Mouse (Mus musculus): ENCODE results near the gene Lag3. TPM values are rescaled to one million over a fixed set of nuclear protein-coding genes. Genes with fewer than 3 reads are reported as not detected.

Lag3 gene
- polyA plus RNA-seq, 1 experiment from 2014 or later = 2.6 TPM

DNA sequence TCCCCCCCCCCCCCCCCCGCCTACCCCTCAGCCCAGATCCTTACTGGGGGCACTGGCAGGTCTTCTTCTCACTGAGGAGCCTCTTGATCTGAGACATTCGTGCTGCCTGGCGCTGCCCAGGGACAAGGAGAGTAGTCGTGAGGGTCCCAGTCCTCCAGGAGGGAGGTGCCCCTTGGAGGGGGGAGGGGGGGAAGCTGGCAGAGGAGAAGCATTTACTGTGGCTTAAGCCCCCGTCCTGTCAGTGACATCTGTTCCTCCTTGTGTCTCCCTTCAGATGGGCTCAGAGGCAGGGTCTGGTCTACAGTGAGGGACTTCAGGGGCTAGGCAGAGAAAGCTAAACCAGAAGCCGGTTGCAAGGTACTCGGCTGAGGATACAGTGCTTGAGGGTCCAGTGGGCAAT lies 44.9 kb downstream of the Lag3 start:
- Histone ChIP-seq H3K27me3 (ENCODE audit: control insufficient read depth, insufficient read depth, low read length) (no peaks in the 10 kb centered on the region), H3K9me3 (ENCODE audit: control insufficient read depth, low read length) (no peaks in the 10 kb centered on the region), H3K36me3 (ENCODE audit: control insufficient read depth, insufficient read depth, low read length) (no peaks in the 10 kb centered on the region), H3K27ac (ENCODE audit: low read depth, low read length) (no peak overlapping the region), H3K4me1 (ENCODE audit: control insufficient read depth, insufficient read depth, low read length) (peaks cover 28% of the 10 kb centered on the region), H3K9ac (replicated peaks; ENCODE audit: low read depth, low read length) (no peak overlapping the region), H3K4me2 (ENCODE audit: low read depth, low read length) (no peak overlapping the region), H3K4me3 (ENCODE audit: low read depth, low read length) (no peak overlapping the region)
- ATAC-seq (ENCODE audit: low read depth) = no peak
- WGBS = 69% methylated on average over 6 of the region's 7 CpGs

DNA sequence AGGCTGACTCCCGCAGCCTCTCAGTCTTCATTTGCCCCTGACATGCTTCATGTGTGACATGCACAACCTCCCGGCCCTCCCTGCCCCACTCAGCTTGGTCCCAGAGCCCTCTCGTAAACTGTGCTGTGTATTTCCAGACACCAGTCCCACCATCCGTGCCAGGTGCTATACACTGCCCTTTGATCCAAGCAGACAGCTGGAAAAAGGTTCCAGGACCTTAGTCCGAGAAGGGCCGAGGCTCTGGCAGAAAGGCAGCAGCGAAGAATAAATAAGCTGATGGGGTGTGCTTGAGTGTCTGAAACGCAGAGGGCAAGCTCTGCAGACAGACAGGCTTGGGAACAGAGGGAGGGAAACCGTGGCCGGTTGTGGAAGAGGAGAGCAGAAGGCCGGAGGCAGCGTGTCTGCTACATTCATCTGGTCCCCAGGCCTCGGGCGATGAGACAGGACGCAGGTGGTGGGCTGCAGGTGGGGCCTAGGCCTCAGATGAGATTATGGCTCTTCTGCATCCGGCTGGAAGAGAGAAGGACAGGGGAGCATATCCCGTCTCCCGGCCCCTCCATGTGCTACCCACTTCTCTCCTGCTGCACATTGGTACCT lies 45.6 kb downstream of the Lag3 start:
- peaks cover 35% of the 10 kb centered on the region for H3K4me1 ChIP-seq (ENCODE audit: control insufficient read depth, insufficient read depth, low read length)
- H3K4me2 ChIP-seq (ENCODE audit: low read depth, low read length) = no peak overlapping the region

DNA sequence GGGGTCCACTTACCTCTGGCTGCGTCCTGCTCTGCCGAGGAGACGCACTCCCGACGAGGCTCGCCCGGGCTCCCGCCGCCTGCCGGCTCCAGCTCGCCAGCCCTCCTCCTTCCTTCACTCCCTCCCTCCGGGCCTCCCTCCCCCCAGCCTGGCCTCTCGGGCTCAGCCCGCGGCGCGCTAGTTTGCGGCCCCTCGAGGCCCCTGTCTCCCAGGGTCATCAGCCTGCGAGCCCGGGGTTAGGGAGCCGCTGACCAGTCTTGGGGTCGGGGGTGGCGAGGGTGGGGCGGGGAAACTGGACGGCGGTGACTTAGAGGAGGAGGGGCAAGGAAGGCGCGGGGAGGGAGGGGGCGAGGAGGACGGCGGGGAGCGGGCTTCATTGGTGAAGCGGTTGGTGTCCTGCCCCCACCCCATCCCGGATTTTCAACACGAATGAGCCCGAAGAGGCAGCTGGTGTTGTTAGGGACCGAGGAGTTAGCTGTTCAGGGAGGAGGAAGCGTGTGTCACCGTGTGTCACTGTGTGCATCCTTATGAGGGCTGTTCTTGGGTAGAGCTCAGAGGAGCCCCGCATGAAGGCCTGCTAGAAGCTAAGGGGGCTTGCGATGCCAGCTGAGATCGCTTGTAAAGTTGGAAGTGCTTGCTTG lies 47.7 kb downstream of the Lag3 start, which contains the start of gene Gpr162:
Gene Gpr162 (minus strand): TSS at position 326 of the 641 bp plus-strand sequence.
- Histone ChIP-seq H3K9ac (replicated peaks; ENCODE audit: low read depth, low read length) (peak within 1 kb of the TSS; percentile 92), H3K9me3 (ENCODE audit: control insufficient read depth, low read length) (no peaks in the 10 kb centered on the region), H3K27me3 (ENCODE audit: control insufficient read depth, insufficient read depth, low read length) (no peaks in the 10 kb centered on the region), H3K4me3 (ENCODE audit: low read depth, low read length) (peak within 1 kb of the TSS; percentile 76), H3K36me3 (ENCODE audit: control insufficient read depth, insufficient read depth, low read length) (no peaks in the 10 kb centered on the region), H3K4me2 (ENCODE audit: low read depth, low read length) (peak within 1 kb of the TSS; percentile 78), H3K4me1 (ENCODE audit: control insufficient read depth, insufficient read depth, low read length) (peaks cover 49% of the 10 kb centered on the region), H3K27ac (ENCODE audit: low read depth, low read length) (peak within 1 kb of the TSS; percentile 93)
- peak; percentile 72 for ATAC-seq (ENCODE audit: low read depth)
- WGBS = 2% methylated on average over 37 of the region's 43 CpGs

More for the DNA sequence above, 45.6 kb downstream of the Lag3 start:
- Histone ChIP-seq H3K27me3 (ENCODE audit: control insufficient read depth, insufficient read depth, low read length) (no peaks in the 10 kb centered on the region), H3K4me3 (ENCODE audit: low read depth, low read length) (no peak overlapping the region), H3K27ac (ENCODE audit: low read depth, low read length) (no peak overlapping the region), H3K9me3 (ENCODE audit: control insufficient read depth, low read length) (no peaks in the 10 kb centered on the region), H3K36me3 (ENCODE audit: control insufficient read depth, insufficient read depth, low read length) (no peaks in the 10 kb centered on the region), H3K9ac (replicated peaks; ENCODE audit: low read depth, low read length) (0 out of 2 replicates have a peak overlapping the region, but pooled peaks have one; percentile 21)
- no peak for ATAC-seq (ENCODE audit: low read depth)
- WGBS = 44% methylated on average over 18 of the region's 18 CpGs

DNA sequence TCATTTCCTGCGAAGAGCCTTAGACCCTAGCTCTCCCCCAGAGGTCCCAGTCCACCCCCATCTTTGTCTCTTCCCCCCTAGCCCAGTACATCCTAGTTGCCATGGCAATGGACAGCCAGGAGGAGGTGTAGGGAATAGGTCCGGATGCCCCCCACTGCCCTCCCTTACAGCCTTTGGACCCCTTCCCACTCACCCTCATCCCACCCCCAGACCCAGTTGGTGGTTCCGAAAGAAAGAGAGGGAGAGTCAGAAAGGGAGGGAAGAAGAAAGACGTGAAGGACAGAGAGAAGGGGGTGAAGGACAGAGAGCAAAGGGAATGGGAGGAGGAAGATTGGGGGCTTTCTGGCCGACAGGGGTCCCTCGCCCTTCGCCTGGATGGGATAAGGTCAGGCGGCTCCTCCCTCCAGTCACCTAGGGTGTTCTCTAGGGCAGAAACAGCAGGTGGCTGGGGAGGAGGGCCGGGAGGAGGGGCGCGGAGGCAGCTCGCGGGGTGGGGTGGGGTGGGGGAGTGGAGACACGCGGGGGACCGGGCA lies 48.3 kb downstream of the Lag3 start:
- peak; percentile 32 for ATAC-seq (ENCODE audit: low read depth)
- Histone ChIP-seq H3K9me3 (ENCODE audit: control insufficient read depth, low read length) (no peaks in the 10 kb centered on the region), H3K9ac (replicated peaks; ENCODE audit: low read depth, low read length) (peak overlapping the region; percentile 92), H3K36me3 (ENCODE audit: control insufficient read depth, insufficient read depth, low read length) (no peaks in the 10 kb centered on the region), H3K27me3 (ENCODE audit: control insufficient read depth, insufficient read depth, low read length) (no peaks in the 10 kb centered on the region), H3K4me3 (ENCODE audit: low read depth, low read length) (peak overlapping the region; percentile 76), H3K4me2 (ENCODE audit: low read depth, low read length) (peak overlapping the region; percentile 78), H3K27ac (ENCODE audit: low read depth, low read length) (peak overlapping the region; percentile 93), H3K4me1 (ENCODE audit: control insufficient read depth, insufficient read depth, low read length) (peaks cover 53% of the 10 kb centered on the region)
- WGBS = 0% methylated on average over 11 of the region's 16 CpGs

DNA sequence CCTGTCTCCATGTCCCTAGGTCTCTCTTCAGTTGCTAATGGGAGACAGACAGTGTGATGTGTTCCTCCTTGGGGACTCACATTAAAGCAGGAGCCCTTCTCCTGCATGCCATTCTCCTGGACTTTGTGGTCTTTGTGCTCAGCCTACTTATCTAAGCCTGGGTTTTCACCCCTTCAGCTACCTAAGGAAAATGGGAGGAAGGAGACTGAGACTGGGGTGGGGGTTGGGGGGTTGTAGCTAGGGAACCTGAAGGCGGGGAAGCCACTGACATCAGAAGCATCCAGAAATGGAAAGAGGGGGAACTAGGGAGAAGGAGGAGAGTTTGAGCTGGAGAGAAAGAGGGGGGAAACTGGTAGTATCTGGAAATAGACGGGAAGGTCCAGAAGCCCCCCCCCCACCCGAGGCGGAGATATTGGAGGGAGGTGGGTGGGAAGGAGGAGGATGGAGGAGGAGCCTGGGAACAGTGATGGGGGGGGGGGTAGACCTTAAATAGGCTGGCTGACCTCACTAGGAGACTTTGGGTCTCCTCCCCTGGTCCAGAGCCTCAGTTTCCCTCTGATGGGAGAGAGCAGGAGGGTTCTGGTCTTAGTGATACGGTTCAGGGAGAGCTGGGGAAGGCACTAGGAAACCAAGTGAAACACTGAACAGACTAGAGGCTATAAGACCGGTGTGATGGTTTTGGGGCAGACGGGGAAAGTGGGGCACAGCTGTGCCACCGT lies 48.9 kb downstream of the Lag3 start:
- Histone ChIP-seq H3K4me2 (ENCODE audit: low read depth, low read length) (peak overlapping the region; percentile 78), H3K4me1 (ENCODE audit: control insufficient read depth, insufficient read depth, low read length) (peaks cover 54% of the 10 kb centered on the region), H3K4me3 (ENCODE audit: low read depth, low read length) (peak overlapping the region; percentile 76), H3K27ac (ENCODE audit: low read depth, low read length) (peak overlapping the region; percentile 93), H3K9ac (replicated peaks; ENCODE audit: low read depth, low read length) (peak overlapping the region; percentile 92), H3K36me3 (ENCODE audit: control insufficient read depth, insufficient read depth, low read length) (no peaks in the 10 kb centered on the region), H3K27me3 (ENCODE audit: control insufficient read depth, insufficient read depth, low read length) (no peaks in the 10 kb centered on the region), H3K9me3 (ENCODE audit: control insufficient read depth, low read length) (no peaks in the 10 kb centered on the region)
- peak; percentile 1; the same call in 1 of the 2 replicates for ATAC-seq (ENCODE audit: low read depth)
- 12% methylated on average over 8 of the region's 8 CpGs for WGBS

DNA sequence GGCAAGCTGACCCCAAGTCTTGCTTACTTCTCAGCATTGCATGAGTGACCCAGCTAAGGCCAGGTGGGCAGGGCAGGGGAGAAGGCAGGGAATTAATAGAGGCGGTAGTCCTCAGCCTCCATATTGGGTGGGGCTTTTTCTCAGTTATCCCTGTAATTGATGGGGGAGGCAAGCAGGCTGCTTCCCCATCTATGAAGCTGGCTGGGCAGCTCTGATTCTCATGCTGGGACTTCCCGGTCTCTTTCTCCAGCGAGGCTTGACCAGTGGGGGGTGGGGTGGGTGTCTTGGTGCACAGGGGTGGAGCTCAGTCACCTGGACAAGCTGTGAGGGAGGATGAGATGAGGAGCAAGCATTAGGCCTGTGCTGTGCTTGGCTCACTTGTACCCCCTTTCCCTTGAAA lies 49.7 kb downstream of the Lag3 start:
- Histone ChIP-seq H3K9ac (replicated peaks; ENCODE audit: low read depth, low read length) (peak overlapping the region; percentile 32; the same call in 1 of the 2 replicates), H3K4me2 (ENCODE audit: low read depth, low read length) (peak overlapping the region; percentile 78), H3K27me3 (ENCODE audit: control insufficient read depth, insufficient read depth, low read length) (no peaks in the 10 kb centered on the region), H3K36me3 (ENCODE audit: control insufficient read depth, insufficient read depth, low read length) (no peaks in the 10 kb centered on the region), H3K4me3 (ENCODE audit: low read depth, low read length) (peak overlapping the region; percentile 76; the same call in 1 of the 2 replicates), H3K9me3 (ENCODE audit: control insufficient read depth, low read length) (no peaks in the 10 kb centered on the region), H3K27ac (ENCODE audit: low read depth, low read length) (0 out of 2 replicates have a peak overlapping the region, but pooled peaks have one; percentile 28), H3K4me1 (ENCODE audit: control insufficient read depth, insufficient read depth, low read length) (peaks cover 54% of the 10 kb centered on the region)
- no peak for ATAC-seq (ENCODE audit: low read depth)
- 36% methylated on average over 3 of the region's 3 CpGs for WGBS

DNA sequence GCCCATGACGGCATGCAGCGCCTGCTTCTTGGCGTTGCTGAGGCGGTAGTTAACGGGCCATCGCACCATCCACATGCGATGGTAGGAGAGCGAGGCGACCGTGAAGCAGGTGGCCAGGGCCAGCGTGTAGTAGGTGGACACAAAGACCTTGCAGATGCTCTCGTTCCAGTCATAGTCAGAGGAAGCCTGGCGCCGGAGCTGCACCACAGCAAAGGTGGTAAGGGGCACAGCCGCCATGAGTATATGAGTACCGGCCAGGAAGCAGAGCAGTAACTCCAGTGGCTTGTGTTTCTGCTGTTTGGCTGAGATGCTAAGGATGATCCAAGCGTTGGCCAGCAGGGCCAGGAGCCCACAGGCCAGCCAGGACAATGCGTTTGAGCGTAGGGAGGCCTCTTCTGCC lies 50.2 kb downstream of the Lag3 start:
- Histone ChIP-seq H3K4me2 (ENCODE audit: low read depth, low read length) (peak overlapping the region; percentile 16; the same call in 1 of the 2 replicates), H3K9ac (replicated peaks; ENCODE audit: low read depth, low read length) (no peak overlapping the region), H3K36me3 (ENCODE audit: control insufficient read depth, insufficient read depth, low read length) (no peaks in the 10 kb centered on the region), H3K9me3 (ENCODE audit: control insufficient read depth, low read length) (no peaks in the 10 kb centered on the region), H3K27me3 (ENCODE audit: control insufficient read depth, insufficient read depth, low read length) (no peaks in the 10 kb centered on the region), H3K4me3 (ENCODE audit: low read depth, low read length) (no peak overlapping the region; the same call in 1 of the 2 replicates), H3K27ac (ENCODE audit: low read depth, low read length) (no peak overlapping the region), H3K4me1 (ENCODE audit: control insufficient read depth, insufficient read depth, low read length) (peaks cover 54% of the 10 kb centered on the region)
- 82% methylated on average over 19 of the region's 19 CpGs for WGBS
- no peak for ATAC-seq (ENCODE audit: low read depth)

DNA sequence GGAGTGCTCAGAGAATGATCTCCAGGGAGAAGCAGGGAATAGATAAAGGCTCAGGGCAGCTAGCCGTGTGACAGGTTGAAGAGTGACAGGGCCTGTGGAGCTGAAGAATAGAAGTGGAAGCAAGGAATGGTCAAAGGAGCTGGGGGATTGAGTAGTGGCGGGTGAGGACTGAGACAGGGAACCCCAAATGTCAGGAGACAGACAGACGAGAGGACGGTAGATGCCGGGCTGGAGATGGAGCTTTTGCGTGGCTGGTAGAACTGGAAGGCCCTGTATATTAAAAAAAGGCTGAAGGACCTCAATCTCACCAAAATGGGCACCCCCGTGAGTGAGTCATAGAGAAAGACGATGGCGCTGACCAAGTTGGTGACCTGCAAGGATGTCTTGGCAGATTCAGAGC lies 51.0 kb downstream of the Lag3 start:
- Histone ChIP-seq H3K36me3 (ENCODE audit: control insufficient read depth, insufficient read depth, low read length) (no peaks in the 10 kb centered on the region), H3K9me3 (ENCODE audit: control insufficient read depth, low read length) (no peaks in the 10 kb centered on the region), H3K4me3 (ENCODE audit: low read depth, low read length) (no peak overlapping the region), H3K4me2 (ENCODE audit: low read depth, low read length) (no peak overlapping the region; the same call in 1 of the 2 replicates), H3K9ac (replicated peaks; ENCODE audit: low read depth, low read length) (0 out of 2 replicates have a peak overlapping the region, but pooled peaks have one; percentile 11), H3K27me3 (ENCODE audit: control insufficient read depth, insufficient read depth, low read length) (no peaks in the 10 kb centered on the region), H3K27ac (ENCODE audit: low read depth, low read length) (peak overlapping the region; percentile 71; the same call in 1 of the 2 replicates), H3K4me1 (ENCODE audit: control insufficient read depth, insufficient read depth, low read length) (peaks cover 54% of the 10 kb centered on the region)
- 88% methylated on average over 9 of the region's 9 CpGs for WGBS
- no peak for ATAC-seq (ENCODE audit: low read depth)
